Mouse (Mus musculus): Measurements from ENCODE around the gene Endog. TPM values are rescaled to one million over a fixed set of nuclear protein-coding genes. Genes with fewer than 3 reads are reported as not detected.
A peak's percentile ranks its signal among the peaks of the same experiment; 100 is the strongest.
"Not testable (repeated sequence)": the region's sequence is repeated elsewhere in the genome, so short reads cannot be mapped to it uniquely, and the experiment has no call there.

The Endog gene
- polyA plus RNA-seq, 1 experiment from 2014 or later, result 21.9 TPM

DNA sequence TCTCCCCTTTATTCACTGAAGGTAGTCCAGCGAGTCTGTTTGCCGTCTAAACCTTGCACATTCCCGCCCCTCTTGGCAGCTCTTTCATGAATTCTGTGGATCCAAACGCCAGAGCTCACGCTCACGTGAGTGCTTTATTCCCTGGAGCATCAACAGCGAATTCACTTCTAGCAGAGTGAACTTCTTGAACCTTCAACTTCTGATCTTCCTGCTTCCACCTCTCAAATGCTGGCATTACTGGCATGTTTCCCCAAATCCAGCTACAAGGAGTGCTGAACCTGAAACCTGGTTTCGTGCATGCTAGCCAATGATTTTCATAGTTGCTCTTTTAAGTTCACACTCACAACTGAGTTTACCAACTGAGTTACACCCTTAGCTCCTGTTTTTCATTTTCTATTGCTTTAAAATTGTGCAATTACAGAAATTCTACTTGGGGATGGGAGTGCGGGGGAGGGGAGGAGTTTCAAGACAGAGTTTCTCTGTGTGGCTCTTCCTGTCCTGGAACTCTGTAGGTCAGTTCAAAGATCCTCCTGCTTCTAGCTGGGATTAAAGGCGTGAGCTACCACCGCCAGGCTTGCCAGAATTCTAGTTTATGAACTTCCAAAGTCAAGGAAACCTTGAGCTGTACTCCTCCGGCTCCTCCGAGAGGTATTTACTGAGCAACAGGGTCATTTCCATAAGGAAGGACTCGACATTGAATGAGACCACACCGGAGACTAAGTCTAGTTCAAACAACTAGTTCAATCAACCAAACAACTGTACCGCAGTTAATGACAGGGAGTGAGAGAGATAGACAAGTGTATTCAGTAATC, 38.3 kb upstream of the Endog start:
- no peaks in the 10 kb centered on the region for H3K9me3 ChIP-seq (ENCODE audit: control insufficient read depth, low read length)
- WGBS, result 10% methylated on average over 16 of the region's 16 CpGs
- DNase-seq (ENCODE audit: low spot score) (peak; percentile 88), ATAC-seq (ENCODE audit: low read depth) (no peak)
- H3K36me3 ChIP-seq (ENCODE audit: control insufficient read depth, insufficient read depth, low read length), result peaks cover 28% of the 10 kb centered on the region; the same call in 1 of the 2 replicates
- H3K4me2 ChIP-seq (ENCODE audit: low read depth, low read length), result peak overlapping the region; percentile 68
- peak overlapping the region; percentile 78 for H3K9ac ChIP-seq (ENCODE audit: low read depth, low read length)
- H3K27ac ChIP-seq (replicated peaks; ENCODE audit: low read depth, low read length), result peak overlapping the region; percentile 77
- peak overlapping the region; percentile 70 for H3K4me3 ChIP-seq (ENCODE audit: low read depth, low read length)
- H3K27me3 ChIP-seq (replicated peaks; ENCODE audit: control insufficient read depth, insufficient read depth, low read length), result no peaks in the 10 kb centered on the region
- H3K4me1 ChIP-seq (ENCODE audit: control insufficient read depth, insufficient read depth, low read length), result peaks cover 20% of the 10 kb centered on the region

- peaks cover 20% of the 10 kb centered on the region for H3K4me1 ChIP-seq (ENCODE audit: control insufficient read depth, insufficient read depth, low read length)
- ATAC-seq (ENCODE audit: low read depth), result peak; percentile 97
- peaks cover 35% of the 10 kb centered on the region for H3K36me3 ChIP-seq (ENCODE audit: control insufficient read depth, insufficient read depth, low read length)
- under 1% methylated on average over 22 of the region's 46 CpGs for WGBS
- no peaks in the 10 kb centered on the region for H3K9me3 ChIP-seq (ENCODE audit: control insufficient read depth, low read length)
- no peaks in the 10 kb centered on the region for H3K27me3 ChIP-seq (replicated peaks; ENCODE audit: control insufficient read depth, insufficient read depth, low read length)
- DNase-seq (ENCODE audit: low spot score), result peak; percentile 97
- peak within 1 kb of the TSS; percentile 70 for H3K4me3 ChIP-seq (ENCODE audit: low read depth, low read length)
- H3K9ac ChIP-seq (ENCODE audit: low read depth, low read length), result peak within 1 kb of the TSS; percentile 78
- H3K27ac ChIP-seq (replicated peaks; ENCODE audit: low read depth, low read length), result peak within 1 kb of the TSS; percentile 77
- H3K4me2 ChIP-seq (ENCODE audit: low read depth, low read length), result peak within 1 kb of the TSS; percentile 68
These were observed 37.5 kb upstream of the Endog start, which contains the start of gene Tbc1d13 for GRCm38 (mm10) chr2:30133613-30134377. TSS of gene Tbc1d13 (plus strand) at chr2:30133746.

- peak overlapping the region; percentile 70 for H3K4me3 ChIP-seq (ENCODE audit: low read depth, low read length)
- peak overlapping the region; percentile 78 for H3K9ac ChIP-seq (ENCODE audit: low read depth, low read length)
- H3K4me1 ChIP-seq (ENCODE audit: control insufficient read depth, insufficient read depth, low read length), result peaks cover 20% of the 10 kb centered on the region
- peak overlapping the region; percentile 33; the same call in 1 of the 2 replicates for H3K27ac ChIP-seq (replicated peaks; ENCODE audit: low read depth, low read length)
- H3K9me3 ChIP-seq (ENCODE audit: control insufficient read depth, low read length), result no peaks in the 10 kb centered on the region
- H3K4me2 ChIP-seq (ENCODE audit: low read depth, low read length), result peak overlapping the region; percentile 68
- peaks cover 39% of the 10 kb centered on the region for H3K36me3 ChIP-seq (ENCODE audit: control insufficient read depth, insufficient read depth, low read length)
- WGBS, result 18% methylated on average over 6 of the region's 6 CpGs
- no peaks in the 10 kb centered on the region for H3K27me3 ChIP-seq (replicated peaks; ENCODE audit: control insufficient read depth, insufficient read depth, low read length)
- no peak for ATAC-seq (ENCODE audit: low read depth)
- no peak for DNase-seq (ENCODE audit: low spot score)
These were observed 36.9 kb upstream of the Endog start for GRCm38 (mm10) chr2:30134378-30134711.

GRCm38 (mm10) chr2:30134928-30135620, 36.2 kb upstream of the Endog start:
- Histone ChIP-seq H3K4me1 (ENCODE audit: control insufficient read depth, insufficient read depth, low read length) (peaks cover 20% of the 10 kb centered on the region), H3K36me3 (ENCODE audit: control insufficient read depth, insufficient read depth, low read length) (peaks cover 44% of the 10 kb centered on the region), H3K4me2 (ENCODE audit: low read depth, low read length) (peak overlapping the region; percentile 68), H3K4me3 (ENCODE audit: low read depth, low read length) (peak overlapping the region; percentile 70), H3K27ac (replicated peaks; ENCODE audit: low read depth, low read length) (peak overlapping the region; percentile 33; the same call in 1 of the 2 replicates), H3K9me3 (ENCODE audit: control insufficient read depth, low read length) (no peaks in the 10 kb centered on the region), H3K27me3 (replicated peaks; ENCODE audit: control insufficient read depth, insufficient read depth, low read length) (no peaks in the 10 kb centered on the region), H3K9ac (ENCODE audit: low read depth, low read length) (peak overlapping the region; percentile 78)
- no peak for DNase-seq (ENCODE audit: low spot score)
- WGBS, result 70% methylated on average over 10 of the region's 10 CpGs
- no peak for ATAC-seq (ENCODE audit: low read depth)

- no peak overlapping the region for H3K27ac ChIP-seq (replicated peaks; ENCODE audit: low read depth, low read length)
- 90% methylated on average over 10 of the region's 10 CpGs for WGBS
- H3K27me3 ChIP-seq (replicated peaks; ENCODE audit: control insufficient read depth, insufficient read depth, low read length), result no peaks in the 10 kb centered on the region
- peaks cover 20% of the 10 kb centered on the region for H3K4me1 ChIP-seq (ENCODE audit: control insufficient read depth, insufficient read depth, low read length)
- DNase-seq (ENCODE audit: low spot score) (no peak), ATAC-seq (ENCODE audit: low read depth) (no peak)
- no peak overlapping the region for H3K4me2 ChIP-seq (ENCODE audit: low read depth, low read length)
- no peak overlapping the region for H3K9ac ChIP-seq (ENCODE audit: low read depth, low read length)
- no peak overlapping the region for H3K4me3 ChIP-seq (ENCODE audit: low read depth, low read length)
- H3K9me3 ChIP-seq (ENCODE audit: control insufficient read depth, low read length), result no peaks in the 10 kb centered on the region
- H3K36me3 ChIP-seq (ENCODE audit: control insufficient read depth, insufficient read depth, low read length), result peaks cover 58% of the 10 kb centered on the region
These were observed 34.8 kb upstream of the Endog start for GRCm38 (mm10) chr2:30136458-30136857.

GRCm38 (mm10) chr2:30140021-30140420, 31.3 kb upstream of the Endog start:
- H3K9ac ChIP-seq (ENCODE audit: low read depth, low read length); H3K4me2 ChIP-seq (ENCODE audit: low read depth, low read length); ATAC-seq (ENCODE audit: low read depth); DNase-seq (ENCODE audit: low spot score); H3K4me1 ChIP-seq (ENCODE audit: control insufficient read depth, insufficient read depth, low read length); H3K27ac ChIP-seq (replicated peaks; ENCODE audit: low read depth, low read length); H3K4me3 ChIP-seq (ENCODE audit: low read depth, low read length); H3K27me3 ChIP-seq (replicated peaks; ENCODE audit: control insufficient read depth, insufficient read depth, low read length); H3K9me3 ChIP-seq (ENCODE audit: control insufficient read depth, low read length): not testable (repeated sequence)
- 92% methylated on average over 4 of the region's 4 CpGs for WGBS
- H3K36me3 ChIP-seq (ENCODE audit: control insufficient read depth, insufficient read depth, low read length), result peaks cover 92% of the 10 kb centered on the region

- no peaks in the 10 kb centered on the region for H3K27me3 ChIP-seq (replicated peaks; ENCODE audit: control insufficient read depth, insufficient read depth, low read length)
- H3K4me3 ChIP-seq (ENCODE audit: low read depth, low read length), result no peak overlapping the region
- DNase-seq (ENCODE audit: low spot score), result no peak
- ATAC-seq (ENCODE audit: low read depth), result no peak
- no peaks in the 10 kb centered on the region for H3K9me3 ChIP-seq (ENCODE audit: control insufficient read depth, low read length)
- H3K36me3 ChIP-seq (ENCODE audit: control insufficient read depth, insufficient read depth, low read length), result peaks cover 93% of the 10 kb centered on the region
- no peak overlapping the region for H3K4me2 ChIP-seq (ENCODE audit: low read depth, low read length)
- 97% methylated on average over 4 of the region's 4 CpGs for WGBS
- no peaks in the 10 kb centered on the region for H3K4me1 ChIP-seq (ENCODE audit: control insufficient read depth, insufficient read depth, low read length)
- no peak overlapping the region for H3K27ac ChIP-seq (replicated peaks; ENCODE audit: low read depth, low read length)
- no peak overlapping the region for H3K9ac ChIP-seq (ENCODE audit: low read depth, low read length)
These were observed 26.9 kb upstream of the Endog start for GRCm38 (mm10) chr2:30144436-30144835.

- Histone ChIP-seq H3K4me3 (ENCODE audit: low read depth, low read length) (no peak overlapping the region), H3K27me3 (replicated peaks; ENCODE audit: control insufficient read depth, insufficient read depth, low read length) (no peaks in the 10 kb centered on the region), H3K9me3 (ENCODE audit: control insufficient read depth, low read length) (no peaks in the 10 kb centered on the region), H3K4me1 (ENCODE audit: control insufficient read depth, insufficient read depth, low read length) (no peaks in the 10 kb centered on the region), H3K36me3 (ENCODE audit: control insufficient read depth, insufficient read depth, low read length) (peaks cover 87% of the 10 kb centered on the region), H3K9ac (ENCODE audit: low read depth, low read length) (no peak overlapping the region), H3K27ac (replicated peaks; ENCODE audit: low read depth, low read length) (no peak overlapping the region), H3K4me2 (ENCODE audit: low read depth, low read length) (no peak overlapping the region)
- 93% methylated on average over 4 of the region's 4 CpGs for WGBS
- ATAC-seq (ENCODE audit: low read depth) (no peak), DNase-seq (ENCODE audit: low spot score) (no peak)
These were observed 23.8 kb upstream of the Endog start for GRCm38 (mm10) chr2:30147466-30147865.

All from embryonic facial prominence, embryonic 14.5 days (tissue).